Mouse (Mus musculus): ENCODE data around the gene Cpe. TPM values are rescaled to one million over a fixed set of nuclear protein-coding genes. Genes with fewer than 3 reads are reported as not detected.

Gene Cpe
- total and polyA plus RNA-seq, 3 experiments = 0.13 TPM; not detected in 2

DNA sequence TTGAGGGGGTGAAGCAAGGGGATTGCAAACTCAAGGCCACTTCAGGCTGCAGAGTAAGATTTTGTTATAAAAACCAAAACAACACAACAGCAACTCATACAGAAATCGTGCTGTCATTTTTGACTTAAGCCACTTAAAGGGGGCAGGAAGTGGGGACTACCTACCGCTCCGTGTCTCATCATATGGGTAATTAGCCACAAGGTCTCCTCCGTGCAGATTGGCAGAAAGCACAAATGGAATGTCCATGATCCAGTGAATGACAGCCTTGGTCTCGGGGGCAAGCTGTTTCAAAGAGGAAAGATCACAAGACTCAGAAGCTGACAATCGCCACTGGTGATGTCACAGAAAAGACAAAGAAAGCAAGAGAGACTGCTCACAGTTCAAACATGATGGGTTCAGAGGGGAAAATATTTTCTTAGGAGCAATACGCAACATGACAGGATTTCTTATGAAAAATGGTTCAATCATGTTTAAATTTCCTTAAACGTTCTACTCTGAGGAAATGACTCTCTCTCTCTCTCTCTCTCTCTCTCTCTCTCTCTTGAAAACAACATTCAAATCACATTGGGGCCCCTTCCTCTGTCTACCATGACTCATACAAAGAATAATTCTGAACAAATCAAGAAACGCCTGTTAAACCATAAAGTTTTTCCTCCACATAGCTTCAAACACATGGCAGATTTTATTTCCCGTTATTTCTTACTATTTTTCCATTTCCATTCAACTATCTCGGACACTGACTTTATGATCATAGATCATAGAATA, 81.5 kb downstream of the Cpe start:
- no peaks in the 10 kb centered on the region for H3K36me3 ChIP-seq (replicated peaks in 1 of 2; ENCODE audit: control insufficient read depth in 1 of 2, insufficient read depth in 1 of 2, low read length in 1 of 2)
- dilution Hi-C loops (cut with MboI; ENCODE audit: extremely low pct_ligation_motif_present, extremely low pct_unique_long_range_greater_than_20kb, low sequenced_read_pairs) = no loop called here
- DNase-seq (ENCODE audit: extremely low read depth) = no peak
- H3K27ac ChIP-seq (ENCODE audit: insufficient read depth, low read depth) = no peak overlapping the region
- H3K27me3 ChIP-seq (replicated peaks) = no peaks in the 10 kb centered on the region
- peak overlapping the region; percentile 22; the same call in 1 of the 2 replicates for H3K4me2 ChIP-seq (ENCODE audit: insufficient read depth, low read depth, poor library complexity, severe bottlenecking)
- no peak overlapping the region; the same call in 1 of the 2 replicates for H3K9ac ChIP-seq (ENCODE audit: insufficient read depth, low read depth)
- H3K9me3 ChIP-seq (replicated peaks; ENCODE audit: low read length) = no peaks in the 10 kb centered on the region
- TF ChIP-seq USF1 (IDR thresholded peaks at IDR 0.05; ENCODE audit: low read depth, low read length) (no peak), HCFC1 (IDR thresholded peaks at IDR 0.05; ENCODE audit: low read depth, low read length) (no peak), SIN3A (IDR thresholded peaks at IDR 0.05; ENCODE audit: low read length) (no peak), MAX (IDR thresholded peaks at IDR 0.05; ENCODE audit: low read length) (no peak), TBP (conservative IDR thresholded peaks at IDR 0.05; ENCODE audit: low read depth, low read length) (no peak), NRF1 (IDR thresholded peaks at IDR 0.05; ENCODE audit: low read depth, low read length) (no peak), UBTF (IDR thresholded peaks at IDR 0.05; ENCODE audit: low read depth, low read length) (no peak), PAX5 (IDR thresholded peaks at IDR 0.05; ENCODE audit: low read length) (no peak), SMC3 (IDR thresholded peaks at IDR 0.05; ENCODE audit: low read depth, low read length) (no peak), MEF2A (IDR thresholded peaks at IDR 0.05; ENCODE audit: borderline replicate concordance, low read depth, low read length) (no peak), JUN (IDR thresholded peaks at IDR 0.05; ENCODE audit: insufficient read depth, low read depth, low read length) (no peak), E2F4 (IDR thresholded peaks at IDR 0.05; ENCODE audit: insufficient replicate concordance, low read depth, low read length) (no peak), POLR2A (IDR thresholded peaks at IDR 0.05; ENCODE audit: low read depth, low read length) (no peak), CTCF (conservative IDR thresholded peaks at IDR 0.05 in 1 of 2, IDR thresholded peaks at IDR 0.05 in 1 of 2; ENCODE audit: low read depth in 2 of 2, low read length in 2 of 2) (no peak), JUND (conservative IDR thresholded peaks at IDR 0.05; ENCODE audit: low read depth, low read length) (no peak)
- H3K4me1 ChIP-seq (ENCODE audit: control insufficient read depth in 1 of 2, insufficient read depth in 2 of 2) = peaks cover 6 to 7% of the 10 kb centered on the region in 2 experiments; a peak in 3 of 4 replicates
- H3K4me3 ChIP-seq (replicated peaks in 1 of 3; ENCODE audit: low read depth in 2 of 3, low read length in 2 of 3, poor library complexity in 1 of 3) = no peak overlapping the region
- in situ Hi-C loops (cut with MboI; ENCODE audit: low pct_ligation_motif_present, low pct_unique_long_range_greater_than_20kb, low sequenced_read_pairs) = no loop called here
- H3K79me2 ChIP-seq (replicated peaks; ENCODE audit: control insufficient read depth, extremely low read depth, insufficient read depth, poor library complexity, severe bottlenecking) = no peaks in the 10 kb centered on the region

DNA sequence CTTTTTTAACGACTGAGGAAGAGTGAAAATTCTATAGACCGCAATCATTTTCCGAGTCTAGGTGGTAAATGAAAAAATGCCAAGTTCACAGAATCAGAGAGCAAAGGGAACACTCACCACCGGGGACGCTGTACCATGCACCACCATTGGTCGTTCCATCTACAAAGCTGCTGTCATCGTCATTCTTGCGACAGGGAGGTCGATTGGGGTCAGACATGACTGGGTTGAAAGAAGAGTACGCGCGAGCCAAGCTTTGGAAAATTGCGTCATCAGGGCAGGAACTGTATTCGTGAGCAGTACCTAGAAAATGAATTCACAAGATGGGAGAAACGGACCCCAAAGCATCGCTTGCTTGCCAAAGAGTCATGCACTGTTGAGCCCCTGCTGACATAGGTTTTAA, 83.9 kb downstream of the Cpe start:
- H3K4me1 ChIP-seq (ENCODE audit: control insufficient read depth in 1 of 2, insufficient read depth in 2 of 2) = peaks cover 6 to 7% of the 10 kb centered on the region in 2 experiments; a peak in 3 of 4 replicates
- no peak for TF ChIP-seq ZC3H11A (IDR thresholded peaks at IDR 0.05; ENCODE audit: low read depth, low read length)
- no peak for TF ChIP-seq JUN (IDR thresholded peaks at IDR 0.05; ENCODE audit: insufficient read depth, low read depth, low read length)
- no peak for TF ChIP-seq ZMIZ1 (IDR thresholded peaks at IDR 0.05; ENCODE audit: low read depth, low read length)
- no peak for TF ChIP-seq MEF2A (IDR thresholded peaks at IDR 0.05; ENCODE audit: borderline replicate concordance, low read depth, low read length)
- TF ChIP-seq JUND (conservative IDR thresholded peaks at IDR 0.05; ENCODE audit: low read depth, low read length) = no peak
- no peak for TF ChIP-seq UBTF (IDR thresholded peaks at IDR 0.05; ENCODE audit: low read depth, low read length)
- no peak for TF ChIP-seq POLR2A (IDR thresholded peaks at IDR 0.05; ENCODE audit: low read depth, low read length)
- TF ChIP-seq ETS1 (conservative IDR thresholded peaks at IDR 0.05; ENCODE audit: low read depth, low read length) = no peak
- no peak for TF ChIP-seq SMC3 (IDR thresholded peaks at IDR 0.05; ENCODE audit: low read depth, low read length)
- no peak for TF ChIP-seq MYC (IDR thresholded peaks at IDR 0.05; ENCODE audit: low read depth, low read length)
- no peak for TF ChIP-seq CTCF (conservative IDR thresholded peaks at IDR 0.05 in 1 of 2, IDR thresholded peaks at IDR 0.05 in 1 of 2; ENCODE audit: low read depth in 2 of 2, low read length in 2 of 2)
- TF ChIP-seq BHLHE40 (IDR thresholded peaks at IDR 0.05; ENCODE audit: low read depth, low read length) = no peak
- no peak for TF ChIP-seq GABPA (IDR thresholded peaks at IDR 0.05; ENCODE audit: insufficient replicate concordance, low read depth, low read length)
- TF ChIP-seq KAT2A (IDR thresholded peaks at IDR 0.05; ENCODE audit: insufficient replicate concordance, low read length) = no peak
- TF ChIP-seq EP300 (IDR thresholded peaks at IDR 0.05; ENCODE audit: low read length) = no peak
- no peak for TF ChIP-seq IRF4 (IDR thresholded peaks at IDR 0.05; ENCODE audit: low read depth, low read length)
- no peak for TF ChIP-seq ELF1 (IDR thresholded peaks at IDR 0.05; ENCODE audit: low read depth, low read length)
- TF ChIP-seq CHD1 (IDR thresholded peaks at IDR 0.05; ENCODE audit: low read depth, low read length) = no peak
- TF ChIP-seq ZKSCAN1 (IDR thresholded peaks at IDR 0.05; ENCODE audit: borderline replicate concordance, low read depth, low read length) = no peak
- no peak for TF ChIP-seq MAZ (IDR thresholded peaks at IDR 0.05; ENCODE audit: low read depth, low read length)
- H3K9me3 ChIP-seq (replicated peaks; ENCODE audit: low read length) = no peaks in the 10 kb centered on the region
- no peaks in the 10 kb centered on the region for H3K79me2 ChIP-seq (replicated peaks; ENCODE audit: control insufficient read depth, extremely low read depth, insufficient read depth, poor library complexity, severe bottlenecking)
- no peak for DNase-seq (ENCODE audit: extremely low read depth)
- H3K27me3 ChIP-seq (replicated peaks) = no peaks in the 10 kb centered on the region
- H3K9ac ChIP-seq (ENCODE audit: insufficient read depth, low read depth) = no peak overlapping the region
- dilution Hi-C loops (cut with MboI; ENCODE audit: extremely low pct_ligation_motif_present, extremely low pct_unique_long_range_greater_than_20kb, low sequenced_read_pairs) = no loop called here
- H3K27ac ChIP-seq (ENCODE audit: insufficient read depth, low read depth) = no peak overlapping the region
- in situ Hi-C loops (cut with MboI; ENCODE audit: low pct_ligation_motif_present, low pct_unique_long_range_greater_than_20kb, low sequenced_read_pairs) = no loop called here
- no peak overlapping the region for H3K4me2 ChIP-seq (ENCODE audit: insufficient read depth, low read depth, poor library complexity, severe bottlenecking)
- H3K36me3 ChIP-seq (replicated peaks in 1 of 2; ENCODE audit: control insufficient read depth in 1 of 2, insufficient read depth in 1 of 2, low read length in 1 of 2) = no peaks in the 10 kb centered on the region
- no peak overlapping the region for H3K4me3 ChIP-seq (replicated peaks in 1 of 3; ENCODE audit: low read depth in 2 of 3, low read length in 2 of 3, poor library complexity in 1 of 3)

Measured in CH12.LX (cell line).